Mouse (Mus musculus) heart, embryonic 10.5 days (tissue): ENCODE measurements at regions not wholly inside any gene's neighbourhood (a gene's known extent, or its start where the extent isn't known, plus 50 kb on each side); places are given as distances from the start of the nearest gene placed in this dataset.

ENCODE experiments used
- DNase-seq: peaks from one replicate; pipeline ENCODE4 v3.0.0-alpha.2; 2017; ENCODE audit warnings: low spot score
- H3K27ac ChIP-seq: fragments of 300-500 bp; sonication (generic); 2 replicates; pipeline ENCODE4 v1.5.1; 2016; ENCODE audit warnings: mild to moderate bottlenecking
- H3K27me3 ChIP-seq: fragments of 300-500 bp; sonication (generic); 2 replicates; pipeline ENCODE4 v1.6.1; 2016; ENCODE audit warnings: mild to moderate bottlenecking; ENCODE audit not compliant: poor library complexity, insufficient read depth, severe bottlenecking
- H3K36me3 ChIP-seq: fragments of 300-500 bp; sonication (generic); 2 replicates; pipeline ENCODE4 v1.6.1; 2016; ENCODE audit warnings: mild to moderate bottlenecking, moderate library complexity
- H3K4me1 ChIP-seq: fragments of 300-500 bp; sonication (generic); 2 replicates; pipeline ENCODE4 v1.6.1; 2016; ENCODE audit warnings: mild to moderate bottlenecking
- H3K4me3 ChIP-seq: fragments of 300-500 bp; sonication (generic); 2 replicates; pipeline ENCODE4 v1.5.1; 2016; ENCODE audit warnings: mild to moderate bottlenecking, moderate library complexity
- H3K9me3 ChIP-seq: fragments of 300-500 bp; sonication (generic); 2 replicates; pipeline ENCODE4 v1.6.1; 2016; ENCODE audit warnings: mild to moderate bottlenecking, moderate library complexity
- WGBS: fragments of 180-500 bp; shearing (Covaris S2); methylation state at CpG from one replicate; pipeline ENCODE4 v1.1.7; 2016; 5-methylcytosine and 5-hydroxymethylcytosine counted together

- peaks cover 12% of the 10 kb centered on the region; the same call in 1 of the 2 replicates for H3K27me3 ChIP-seq
- no peak overlapping the region for H3K4me3 ChIP-seq
- H3K4me1 ChIP-seq, result no peaks in the 10 kb centered on the region; the same call in 1 of the 2 replicates
- H3K9me3 ChIP-seq, result no peaks in the 10 kb centered on the region
- no peak overlapping the region for H3K27ac ChIP-seq
- DNase-seq, result no peak
- no peaks in the 10 kb centered on the region for H3K36me3 ChIP-seq
- 90% methylated on average over 4 of the region's 4 CpGs for WGBS
Observed at GRCm38 (mm10) chr13:31359353-31359752, 196.6 kb upstream of the Foxq1 start.

GRCm38 (mm10) chr13:31362386-31362785 lies 193.5 kb upstream of the Foxq1 start:
- 15% methylated on average over 3 of the region's 3 CpGs for WGBS

GRCm38 (mm10) chr13:31364369-31364768 lies 191.6 kb upstream of the Foxq1 start:
- Histone ChIP-seq H3K27ac (no peak overlapping the region), H3K36me3 (no peaks in the 10 kb centered on the region), H3K9me3 (no peaks in the 10 kb centered on the region), H3K4me3 (no peak overlapping the region), H3K27me3 (0 out of 2 replicates have a peak, but pooled peaks cover 7% of the 10 kb centered on the region), H3K4me1 (no peaks in the 10 kb centered on the region; the same call in 1 of the 2 replicates)
- no peak for DNase-seq
- 66% methylated on average over 4 of the region's 4 CpGs for WGBS

More at GRCm38 (mm10) chr13:31362386-31362785, 193.5 kb upstream of the Foxq1 start:
- Histone ChIP-seq H3K36me3 (no peaks in the 10 kb centered on the region), H3K9me3 (no peaks in the 10 kb centered on the region), H3K4me3 (no peak overlapping the region), H3K27me3 (0 out of 2 replicates have a peak, but pooled peaks cover 7% of the 10 kb centered on the region), H3K4me1 (no peaks in the 10 kb centered on the region; the same call in 1 of the 2 replicates), H3K27ac (no peak overlapping the region)
- DNase-seq, result no peak

- 87% methylated on average over 3 of the region's 3 CpGs for WGBS
- no peak for DNase-seq
- H3K9me3 ChIP-seq, result no peaks in the 10 kb centered on the region
- no peak overlapping the region for H3K27ac ChIP-seq
- 0 out of 2 replicates have a peak, but pooled peaks cover 7% of the 10 kb centered on the region for H3K27me3 ChIP-seq
- H3K36me3 ChIP-seq, result no peaks in the 10 kb centered on the region
- H3K4me3 ChIP-seq, result no peak overlapping the region
- no peaks in the 10 kb centered on the region; the same call in 1 of the 2 replicates for H3K4me1 ChIP-seq
Observed at GRCm38 (mm10) chr13:31367226-31367625, 188.7 kb upstream of the Foxq1 start.

- no peaks in the 10 kb centered on the region for H3K36me3 ChIP-seq
- WGBS, result 76% methylated on average over 4 of the region's 4 CpGs
- no peaks in the 10 kb centered on the region for H3K27me3 ChIP-seq
- no peaks in the 10 kb centered on the region; the same call in 1 of the 2 replicates for H3K4me1 ChIP-seq
- H3K4me3 ChIP-seq, result no peak overlapping the region
- no peaks in the 10 kb centered on the region for H3K9me3 ChIP-seq
- H3K27ac ChIP-seq, result no peak overlapping the region
- DNase-seq, result no peak
Observed at GRCm38 (mm10) chr13:31369182-31369581, 186.8 kb upstream of the Foxq1 start.

GRCm38 (mm10) chr13:31370873-31371272 lies 185.1 kb upstream of the Foxq1 start:
- Histone ChIP-seq H3K9me3 (no peaks in the 10 kb centered on the region), H3K27me3 (no peaks in the 10 kb centered on the region), H3K27ac (no peak overlapping the region), H3K36me3 (no peaks in the 10 kb centered on the region), H3K4me1 (no peaks in the 10 kb centered on the region), H3K4me3 (no peak overlapping the region)
- 65% methylated on average over 6 of the region's 6 CpGs for WGBS
- no peak for DNase-seq

GRCm38 (mm10) chr13:31374006-31374405 lies 181.9 kb upstream of the Foxq1 start:
- DNase-seq, result no peak
- Histone ChIP-seq H3K9me3 (no peaks in the 10 kb centered on the region), H3K27me3 (peaks cover 7% of the 10 kb centered on the region; the same call in 1 of the 2 replicates), H3K4me3 (no peak overlapping the region), H3K27ac (no peak overlapping the region), H3K36me3 (no peaks in the 10 kb centered on the region), H3K4me1 (no peaks in the 10 kb centered on the region)
- WGBS, result 58% methylated on average over 5 of the region's 5 CpGs

GRCm38 (mm10) chr13:31393421-31394215 lies 162.3 kb upstream of the Foxq1 start:
- no peak overlapping the region for H3K4me3 ChIP-seq
- H3K4me1 ChIP-seq, result no peaks in the 10 kb centered on the region
- DNase-seq, result no peak
- H3K36me3 ChIP-seq, result no peaks in the 10 kb centered on the region
- WGBS, result 57% methylated on average over 4 of the region's 4 CpGs
- no peaks in the 10 kb centered on the region for H3K9me3 ChIP-seq
- H3K27ac ChIP-seq, result no peak overlapping the region
- no peaks in the 10 kb centered on the region for H3K27me3 ChIP-seq

GRCm38 (mm10) chr13:31396216-31396910 lies 159.6 kb upstream of the Foxq1 start:
- Histone ChIP-seq H3K36me3 (no peaks in the 10 kb centered on the region), H3K27me3 (no peaks in the 10 kb centered on the region; the same call in 1 of the 2 replicates), H3K4me1 (no peaks in the 10 kb centered on the region), H3K4me3 (no peak overlapping the region), H3K27ac (no peak overlapping the region), H3K9me3 (no peaks in the 10 kb centered on the region)
- 70% methylated on average over 5 of the region's 5 CpGs for WGBS
- DNase-seq, result no peak

- no peaks in the 10 kb centered on the region; the same call in 1 of the 2 replicates for H3K27me3 ChIP-seq
- WGBS, result 58% methylated on average over 10 of the region's 10 CpGs
- DNase-seq, result no peak
- no peak overlapping the region for H3K27ac ChIP-seq
- no peak overlapping the region for H3K4me3 ChIP-seq
- H3K9me3 ChIP-seq, result no peaks in the 10 kb centered on the region
- no peaks in the 10 kb centered on the region for H3K4me1 ChIP-seq
- H3K36me3 ChIP-seq, result no peaks in the 10 kb centered on the region
Observed at GRCm38 (mm10) chr13:31397246-31397645, 158.7 kb upstream of the Foxq1 start.

- WGBS, result 86% methylated on average over 2 of the region's 2 CpGs
- Histone ChIP-seq H3K4me3 (no peak overlapping the region), H3K36me3 (no peaks in the 10 kb centered on the region), H3K9me3 (no peaks in the 10 kb centered on the region), H3K27me3 (no peaks in the 10 kb centered on the region; the same call in 1 of the 2 replicates), H3K27ac (no peak overlapping the region), H3K4me1 (no peaks in the 10 kb centered on the region)
- no peak for DNase-seq
Observed at GRCm38 (mm10) chr13:31400401-31400800, 155.5 kb upstream of the Foxq1 start.

- no peak for DNase-seq
Observed at GRCm38 (mm10) chr13:31405312-31405711, 150.6 kb upstream of the Foxq1 start.

More at GRCm38 (mm10) chr13:31405312-31405711, 150.6 kb upstream of the Foxq1 start:
- no peaks in the 10 kb centered on the region; the same call in 1 of the 2 replicates for H3K27me3 ChIP-seq
- no peaks in the 10 kb centered on the region for H3K36me3 ChIP-seq
- H3K4me1 ChIP-seq, result no peaks in the 10 kb centered on the region
- no peak overlapping the region for H3K27ac ChIP-seq
- no peak overlapping the region for H3K4me3 ChIP-seq
- WGBS, result 79% methylated on average over 2 of the region's 2 CpGs
- H3K9me3 ChIP-seq, result no peaks in the 10 kb centered on the region
